Mouse (Mus musculus) stomach, embryonic 16.5 days (tissue): ENCODE measurements around the gene Gm29582. TPM values are rescaled to one million over a fixed set of nuclear protein-coding genes. Genes with fewer than 3 reads are reported as not detected.
"Not testable (repeated sequence)": the region's sequence is repeated elsewhere in the genome, so short reads cannot be mapped to it uniquely, and the experiment has no call there.

Experiments
- ATAC-seq: fragments of 200-750 bp; cut with Nextera tagmentation; 2 replicates; pipeline ENCODE4 v1.8.0; 2017; ENCODE audit warnings: moderate number of reproducible peaks, moderate TSS enrichment; ENCODE audit not compliant: insufficient read depth, low FRiP score
- H3K27ac ChIP-seq: fragments of 300-500 bp; sonication (generic); 2 replicates; pipeline ENCODE4 v1.5.1; 2014; ENCODE audit warnings: low read length
- H3K27me3 ChIP-seq: fragments of 300-500 bp; sonication (generic); 2 replicates; pipeline ENCODE4 v1.6.1; 2014; ENCODE audit warnings: low read length, control low read depth, mixed read lengths; ENCODE audit not compliant: control insufficient read depth, insufficient read depth
- H3K36me3 ChIP-seq: fragments of 300-500 bp; sonication (generic); 2 replicates; pipeline ENCODE4 v1.6.1; 2014; ENCODE audit warnings: low read length; ENCODE audit not compliant: control insufficient read depth, insufficient read depth
- H3K4me1 ChIP-seq: fragments of 300-500 bp; sonication (generic); 2 replicates; pipeline ENCODE4 v1.6.1; 2014; ENCODE audit warnings: low read length, control low read depth, mixed read lengths; ENCODE audit not compliant: control insufficient read depth, insufficient read depth
- H3K4me2 ChIP-seq: fragments of 300-500 bp; sonication (generic); 2 replicates; pipeline ENCODE4 v1.6.1; 2014; ENCODE audit warnings: low read depth, low read length, mixed read lengths
- H3K4me3 ChIP-seq: fragments of 300-500 bp; sonication (generic); replicated peaks from 2 replicates; pipeline ENCODE4 v1.5.1; 2014; ENCODE audit warnings: mild to moderate bottlenecking, low read length
- H3K9ac ChIP-seq: fragments of 300-500 bp; sonication (generic); 2 replicates; pipeline ENCODE4 v1.6.1; 2014; ENCODE audit warnings: low read length
- H3K9me3 ChIP-seq: fragments of 300-500 bp; sonication (generic); replicated peaks from 2 replicates; pipeline ENCODE4 v1.6.1; 2016; ENCODE audit warnings: low read length, control low read depth; ENCODE audit not compliant: control insufficient read depth
- WGBS: fragments of 180-500 bp; shearing (Covaris S2); extraction: QIAGEN DNeasy Blood & Tissue Kit; methylation state at CpG from one replicate; pipeline ENCODE4 v1.1.7; 2014; 5-methylcytosine and 5-hydroxymethylcytosine counted together
- polyA plus RNA-seq: library from polyadenylated mRNA; unstranded; fragments of >200 nt; fragmentation: Nextera tagmentation; extraction: Ambion mirVana; gene quantifications from 2 replicates; pipeline ENCODE4 v1.2.1, GENCODE M21; 2015

Gm29582 gene
- polyA plus RNA-seq: not detected in 2 replicates

DNA sequence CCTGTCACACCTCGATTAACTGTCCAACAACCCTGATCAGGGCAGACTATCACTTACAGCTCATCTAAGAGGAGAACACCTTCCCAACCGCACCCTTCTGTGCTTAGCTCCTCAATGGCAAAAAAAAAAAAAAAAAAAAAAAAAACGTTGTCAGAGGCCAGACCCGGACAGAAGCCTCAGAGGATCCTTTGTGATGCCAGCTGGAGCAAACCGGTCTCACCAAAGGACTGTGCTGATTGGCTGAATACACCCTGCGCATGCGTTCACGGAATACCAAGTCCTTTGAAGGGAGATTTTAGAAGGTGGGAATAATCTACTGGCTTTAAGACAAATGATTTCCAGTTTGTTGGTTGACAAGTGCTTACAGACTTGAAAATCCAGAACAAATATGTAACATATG is at the start of gene Gm29582:
Gene Gm29582, minus strand, starts transcription at position 101 of the 400 bp plus-strand sequence.
- not testable (repeated sequence) for H3K9me3 ChIP-seq, H3K4me1 ChIP-seq, H3K4me3 ChIP-seq, H3K27ac ChIP-seq, H3K4me2 ChIP-seq, H3K9ac ChIP-seq, H3K27me3 ChIP-seq, H3K36me3 ChIP-seq, ATAC-seq
- no CpG with 5 or more reads among the region's 8 CpGs for WGBS
